Mouse (Mus musculus): ENCODE data around the gene Cpsf2.

Cpsf2 gene

DNA sequence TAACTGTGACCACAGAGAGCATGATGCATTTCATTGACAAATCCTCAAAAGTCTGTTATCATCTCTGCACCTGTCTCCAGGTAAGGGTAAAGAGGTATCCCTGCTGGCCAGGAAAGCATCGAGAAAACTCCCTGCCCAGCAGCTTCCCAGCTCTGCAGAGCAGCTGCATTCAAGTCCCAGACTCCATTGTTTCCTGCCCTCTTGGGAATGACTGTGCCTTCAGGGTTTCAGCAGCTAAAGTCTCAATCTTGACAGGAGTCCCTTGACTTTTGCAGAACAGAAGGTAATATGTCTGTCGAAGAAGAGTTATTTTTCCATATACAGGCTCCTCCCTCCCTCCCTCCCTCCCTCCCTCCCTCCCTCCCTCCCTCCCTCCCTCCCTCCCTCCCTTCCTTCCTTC lies 65.9 kb downstream of the Cpsf2 start:
- in situ Hi-C loops (cut with MboI; ENCODE audit: unreplicated experiment in 2 of 2) = no loop called here

DNA sequence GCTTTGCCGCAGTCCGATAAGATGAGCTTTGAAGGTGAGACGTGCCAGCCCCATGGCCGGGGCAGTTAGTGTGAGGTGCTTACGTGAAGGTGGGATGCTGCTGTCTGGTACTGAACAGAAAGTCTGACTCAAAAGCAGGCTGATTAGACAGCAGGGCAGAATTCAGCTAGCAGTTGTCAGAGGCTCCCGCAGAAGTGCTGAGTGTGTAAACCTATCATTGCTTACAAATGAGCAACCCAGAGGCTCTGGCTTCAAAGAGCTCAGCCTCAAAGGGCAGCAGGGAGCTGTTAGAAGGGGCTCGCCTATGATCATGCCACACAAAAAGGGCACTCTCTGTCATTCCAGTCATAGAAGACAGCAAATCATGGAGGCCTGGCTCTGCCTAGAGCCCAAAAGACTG lies 66.5 kb downstream of the Cpsf2 start:
- in situ Hi-C loops (cut with MboI; ENCODE audit: unreplicated experiment in 2 of 2) = no loop called here

- in situ Hi-C loops (cut with MboI; ENCODE audit: unreplicated experiment in 2 of 2) = no loop called here
Observed at GRCm38 (mm10) chr12:102043840-102044239, 68.1 kb downstream of the Cpsf2 start.

DNA sequence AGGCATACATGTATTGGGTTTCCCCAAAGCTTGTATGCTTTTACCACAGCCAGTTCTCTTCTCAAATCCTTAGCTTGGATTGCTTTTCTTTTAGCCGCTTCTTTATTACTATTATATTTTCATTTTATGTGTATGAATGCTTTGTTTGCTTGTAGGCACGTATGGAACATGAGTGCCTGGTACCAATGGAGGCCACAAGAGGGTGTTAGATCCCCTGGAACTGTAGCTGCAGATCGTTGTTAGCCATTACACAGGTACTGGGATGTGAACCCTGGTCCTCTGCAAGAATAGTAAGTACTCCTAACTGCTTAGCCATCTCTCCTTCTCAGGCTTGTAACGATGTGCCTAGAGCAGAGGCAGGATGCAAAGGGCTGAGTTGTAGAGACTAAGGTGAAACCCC lies 78.4 kb downstream of the Cpsf2 start:
- in situ Hi-C loops (cut with MboI; ENCODE audit: unreplicated experiment in 2 of 2) = no loop called here

DNA sequence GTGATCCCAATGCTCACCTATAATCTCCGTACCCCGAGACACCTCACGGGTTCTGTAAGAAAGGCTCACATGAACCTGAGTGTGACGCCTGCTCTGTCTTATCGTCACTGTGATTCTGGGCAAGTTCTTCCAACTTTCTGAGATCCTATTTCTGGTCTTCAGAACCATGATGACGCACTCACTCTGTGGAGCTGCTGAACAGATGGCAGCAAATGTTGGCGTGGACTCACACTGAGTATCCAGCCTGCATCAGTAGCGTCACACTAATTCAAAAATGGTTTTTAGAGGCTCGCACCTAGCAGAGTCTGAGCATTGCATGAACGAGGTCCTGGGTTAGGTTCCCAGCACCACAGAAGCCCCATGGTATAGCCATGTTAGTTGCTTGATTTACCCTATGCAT lies 80.0 kb downstream of the Cpsf2 start:
- in situ Hi-C loops (cut with MboI; ENCODE audit: unreplicated experiment in 2 of 2) = no loop called here

All from v-Abl transformed pro-B cells (cell line).